Mouse (Mus musculus) spleen, postnatal 14 days (tissue): ENCODE data around the gene Etv5.
A peak's percentile ranks its signal among the peaks of the same experiment; 100 is the strongest.

Experiments used
- DNase-seq, 2 experiments: peaks; one replicate each; pipeline ENCODE4 v3.0.0; 2021 to 2022; ENCODE audit warnings: low spot score in 2 of 2

Etv5 gene

DNA sequence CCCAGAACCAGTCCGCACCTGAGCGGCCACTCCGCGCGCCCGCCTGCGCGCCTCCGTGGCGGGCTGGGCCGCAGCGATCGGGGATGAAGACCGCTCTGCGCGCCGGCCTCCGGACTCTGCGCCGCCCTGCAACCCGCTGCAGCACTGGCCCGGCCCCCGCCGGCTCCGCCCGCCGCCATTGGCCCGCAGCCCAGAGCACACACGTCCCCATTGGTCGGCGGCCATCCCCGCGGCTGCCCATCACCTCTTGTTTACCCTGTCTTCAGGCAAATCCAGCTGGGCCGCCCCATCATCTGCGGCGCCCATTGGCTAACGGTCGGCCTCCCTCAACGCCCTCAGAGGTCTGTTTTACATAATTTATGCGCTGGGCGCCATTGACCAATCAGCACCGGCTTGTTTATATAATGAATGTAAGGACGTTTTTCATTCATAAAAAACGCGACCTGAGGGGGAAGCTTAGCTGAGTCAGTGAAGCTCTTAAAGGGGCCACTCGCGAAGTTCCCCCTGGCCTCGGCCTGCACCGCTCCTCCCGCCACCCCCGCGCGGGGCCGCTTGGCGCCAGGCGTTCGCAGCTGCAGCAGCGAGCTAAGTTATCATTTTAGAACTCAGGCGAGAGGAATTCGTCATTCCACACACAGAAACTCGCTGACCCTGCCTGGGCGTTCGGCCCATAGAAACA lies at the start of gene Etv5:
Gene Etv5, minus strand, starts transcription at position 221 of the 679 bp plus-strand sequence.
- DNase-seq = peak; percentile 91 to 92

DNA sequence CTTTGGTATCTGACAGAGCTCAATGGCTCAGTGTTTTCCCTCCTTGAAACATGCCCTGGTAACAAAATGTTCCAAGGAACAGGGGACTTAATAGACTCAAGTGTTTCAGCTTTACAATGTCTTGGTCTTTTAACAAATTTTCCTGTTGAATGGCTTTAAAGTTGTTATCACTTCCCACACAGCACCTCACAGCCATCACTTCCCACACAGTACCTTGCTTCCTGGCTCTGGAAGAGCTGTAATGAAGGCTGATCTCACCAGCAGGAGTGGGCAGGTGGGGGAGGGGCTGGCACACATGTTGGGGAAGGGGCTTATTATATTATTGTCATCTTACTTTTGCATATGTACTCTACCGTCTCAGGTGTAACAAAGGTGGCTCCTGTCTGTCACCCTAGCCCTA lies 44.4 kb upstream of the Etv5 start:
- DNase-seq = no peak

DNA sequence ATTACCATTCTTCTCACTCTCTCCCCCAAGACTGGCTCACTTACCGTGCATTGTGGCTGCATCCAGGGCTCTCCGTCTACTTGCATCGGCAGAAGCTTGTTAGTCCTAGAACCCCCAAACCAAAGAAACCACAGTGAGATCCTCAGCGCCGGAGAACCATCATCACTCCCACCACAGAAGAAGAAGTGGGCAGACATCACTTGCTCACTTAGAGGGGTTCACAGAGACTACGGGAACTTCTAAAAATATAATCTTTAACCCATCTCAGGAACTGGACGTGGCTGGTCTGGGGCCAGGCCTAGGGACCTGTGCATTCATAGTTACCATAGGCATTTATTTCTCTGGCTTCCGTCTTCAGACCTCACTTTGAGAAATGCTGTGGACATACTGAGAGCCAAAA lies 39.8 kb upstream of the Etv5 start:
- no peak for DNase-seq

DNA sequence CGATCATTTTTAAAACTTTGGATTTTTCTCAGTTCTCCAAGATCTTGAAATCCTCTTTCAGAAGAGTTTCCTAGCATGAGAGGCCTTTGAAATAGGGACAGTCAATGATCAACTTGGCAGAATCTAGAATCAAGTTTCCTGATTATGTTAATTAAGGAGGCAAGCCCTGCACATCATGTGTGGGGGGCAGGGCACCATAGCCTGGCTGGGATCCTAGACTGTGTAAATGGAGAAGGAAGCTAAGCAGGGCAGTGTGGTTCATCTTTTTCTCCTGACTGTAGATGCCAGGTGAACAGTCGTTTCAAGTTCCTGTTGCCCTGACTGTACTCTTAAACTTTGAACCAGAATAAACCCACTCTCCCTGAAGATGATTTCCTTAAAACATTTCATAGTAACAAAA lies 32.2 kb upstream of the Etv5 start:
- no peak for DNase-seq

DNA sequence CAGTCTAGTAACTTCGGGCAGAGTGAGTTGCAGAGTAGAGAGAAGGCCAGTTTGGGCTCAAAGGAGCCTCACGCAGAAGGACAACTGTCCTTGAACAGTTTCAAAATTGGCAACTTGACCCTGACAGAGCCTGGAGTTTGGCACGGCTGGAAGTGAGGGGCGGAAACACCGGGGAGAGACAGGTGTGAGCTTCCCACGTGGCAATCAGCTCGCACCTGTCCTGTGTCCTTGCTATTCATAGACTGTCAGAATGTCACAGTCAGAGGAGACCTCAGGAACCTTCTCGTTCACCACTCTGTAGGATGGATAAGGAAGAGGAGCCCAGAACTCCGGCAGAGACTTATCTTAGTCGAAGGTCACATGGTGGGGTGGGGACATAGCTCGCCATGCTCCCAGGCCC lies 29.9 kb upstream of the Etv5 start:
- no peak for DNase-seq

DNA sequence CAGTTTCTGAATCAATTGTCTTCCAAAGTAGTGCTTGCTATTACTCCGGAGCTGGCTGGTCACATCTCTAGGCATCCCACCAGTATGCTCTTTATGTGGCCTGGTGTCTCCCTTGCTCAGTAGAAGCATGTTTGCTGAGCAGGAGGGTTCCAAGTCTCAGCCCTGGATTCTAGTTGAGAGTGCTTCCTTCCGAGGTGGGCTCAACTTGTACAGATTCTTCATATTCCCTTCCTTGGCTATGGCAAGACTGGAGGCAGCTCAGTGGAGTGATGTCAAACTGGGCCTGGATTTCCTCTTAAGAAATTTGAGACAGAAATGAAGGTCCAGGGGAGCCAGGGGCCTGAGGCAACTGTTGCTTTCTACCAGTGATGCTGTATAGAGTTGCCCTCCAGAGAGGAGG lies 27.6 kb upstream of the Etv5 start:
- DNase-seq = no peak

DNA sequence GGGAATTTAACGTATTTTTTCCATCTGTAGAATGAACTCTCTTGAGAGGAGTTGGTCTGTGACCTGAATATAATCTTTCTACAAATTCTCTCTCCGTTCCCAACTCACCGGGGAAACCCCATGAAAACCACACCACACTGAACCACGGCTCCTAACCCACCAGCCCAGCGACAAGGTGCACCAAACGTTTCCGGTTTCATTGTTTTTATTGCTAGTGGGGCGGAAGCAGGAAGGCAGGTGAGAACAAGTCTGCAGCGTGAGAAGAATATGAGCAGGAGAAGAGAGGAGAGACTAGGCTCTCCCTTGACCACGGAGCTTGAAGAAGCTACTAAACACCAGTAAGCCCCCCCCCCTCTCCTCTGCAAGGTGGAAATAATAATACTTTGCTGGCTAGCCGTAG lies 26.9 kb upstream of the Etv5 start:
- no peak for DNase-seq

DNA sequence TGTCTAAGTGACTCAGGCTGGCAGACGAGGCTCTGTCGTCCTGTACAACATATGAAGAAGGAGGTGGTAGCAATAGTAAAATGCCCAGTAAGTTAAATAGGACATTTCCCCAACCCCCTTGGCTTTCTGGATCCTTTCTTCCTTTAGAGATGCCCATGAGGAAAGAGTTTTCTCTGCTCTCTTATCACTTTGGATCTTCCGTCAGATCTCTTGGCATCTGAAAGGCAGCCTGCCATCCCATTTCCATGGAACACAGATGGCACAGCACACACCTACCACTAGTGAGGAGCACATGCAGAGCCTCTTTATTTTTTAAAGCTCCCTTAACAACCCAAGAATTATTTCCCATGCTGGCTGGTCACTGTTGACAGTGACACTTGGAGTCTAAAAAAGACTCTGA lies 22.7 kb upstream of the Etv5 start:
- DNase-seq = no peak

DNA sequence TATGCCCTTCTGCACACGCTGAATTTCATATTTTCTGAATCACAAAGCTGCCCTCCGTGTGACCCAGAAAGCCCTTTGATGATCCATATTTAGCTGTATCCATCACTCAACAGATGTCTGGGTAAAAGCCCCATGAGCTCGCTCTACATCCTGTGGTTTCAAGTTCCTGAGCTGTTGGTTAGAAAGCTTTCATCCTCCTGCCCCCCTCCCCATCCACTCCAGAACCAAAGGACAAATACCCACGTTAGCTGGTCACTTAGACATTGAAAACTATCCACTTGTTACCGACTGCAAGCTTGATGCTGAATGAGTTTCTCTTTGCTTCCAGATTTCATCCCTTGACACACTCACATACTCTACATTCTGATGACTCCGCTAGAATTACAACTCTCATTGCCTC lies 22.2 kb upstream of the Etv5 start:
- DNase-seq = no peak

DNA sequence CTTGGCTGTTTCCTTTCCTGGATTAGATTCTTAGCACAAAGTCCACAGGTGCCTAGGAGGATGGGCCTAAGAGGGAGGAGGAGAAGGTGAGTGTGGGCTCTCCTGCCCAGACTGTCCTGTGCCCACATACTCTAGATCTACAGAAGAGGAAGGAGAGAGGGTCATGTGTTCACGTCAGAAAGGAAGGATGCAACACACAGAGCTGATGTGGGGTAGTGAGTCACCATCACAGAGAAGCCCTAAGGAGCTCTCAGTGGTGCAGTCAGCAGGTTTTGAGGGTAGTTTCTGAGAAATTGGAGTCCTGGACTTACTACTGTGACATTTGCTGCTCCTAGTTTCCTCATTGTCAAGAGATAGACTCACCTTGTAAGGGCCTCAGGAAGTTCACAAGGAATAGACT lies 21.4 kb upstream of the Etv5 start:
- no peak for DNase-seq

DNA sequence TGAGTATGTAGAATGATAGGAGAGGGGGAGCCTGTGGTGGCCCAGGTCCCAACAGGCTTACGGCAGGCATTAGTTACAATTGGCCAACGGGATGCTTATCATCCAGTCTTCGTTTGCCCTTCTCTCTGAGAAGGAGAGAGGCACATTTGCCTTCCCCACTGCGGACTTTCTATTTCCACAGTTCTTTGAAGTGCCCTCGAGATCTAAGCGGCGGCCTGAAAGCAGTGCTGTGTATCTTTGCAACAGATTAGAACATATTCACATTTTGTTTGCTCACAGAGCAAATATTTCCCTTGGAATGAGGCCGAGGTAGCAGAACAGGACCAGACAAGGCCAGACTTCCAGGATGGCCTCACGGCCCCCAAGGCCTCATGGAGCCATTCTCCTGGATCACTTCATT lies 12.6 kb upstream of the Etv5 start:
- DNase-seq = no peak

DNA sequence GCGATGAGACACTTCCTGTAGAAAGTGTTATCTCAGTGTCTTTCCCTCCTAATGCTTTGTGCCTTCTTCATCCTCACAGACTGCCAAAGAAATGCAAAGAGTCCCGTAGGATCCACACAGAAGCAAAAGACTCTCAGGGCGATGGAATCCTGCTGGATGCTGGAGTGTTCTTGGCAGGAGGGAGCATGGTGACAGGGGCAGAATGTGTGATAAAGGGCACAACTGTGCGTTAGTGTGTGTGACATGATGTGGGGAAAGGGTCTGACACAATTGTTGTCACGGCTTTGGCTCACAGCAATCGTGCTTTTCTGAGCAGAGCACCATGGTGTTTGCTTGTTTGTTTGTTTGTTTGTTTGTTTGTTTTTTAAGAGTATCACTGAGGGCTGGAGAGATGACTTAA lies 8.6 kb upstream of the Etv5 start:
- DNase-seq = no peak

DNA sequence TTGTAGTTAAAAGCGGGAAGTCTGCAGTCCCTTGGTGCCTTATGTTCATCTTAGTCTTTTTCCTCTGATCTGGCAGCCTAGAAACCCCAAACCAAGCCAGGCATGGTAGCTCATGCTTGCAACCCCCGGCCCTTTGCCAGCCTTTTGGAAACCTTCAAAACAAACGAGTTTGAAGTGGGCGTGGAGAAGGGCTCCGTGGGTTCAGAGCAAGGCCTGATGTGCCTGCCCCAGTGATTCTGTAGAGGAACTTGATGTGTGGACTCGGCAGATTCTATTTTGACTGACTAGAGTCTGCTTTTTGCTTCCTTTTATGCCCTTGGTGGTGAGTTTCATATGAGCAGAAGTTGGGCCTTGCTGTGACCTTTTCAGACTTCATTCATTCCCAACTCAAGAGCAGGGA lies 5.3 kb upstream of the Etv5 start:
- peak in 1 of 2 experiments; percentile 8 for DNase-seq

DNA sequence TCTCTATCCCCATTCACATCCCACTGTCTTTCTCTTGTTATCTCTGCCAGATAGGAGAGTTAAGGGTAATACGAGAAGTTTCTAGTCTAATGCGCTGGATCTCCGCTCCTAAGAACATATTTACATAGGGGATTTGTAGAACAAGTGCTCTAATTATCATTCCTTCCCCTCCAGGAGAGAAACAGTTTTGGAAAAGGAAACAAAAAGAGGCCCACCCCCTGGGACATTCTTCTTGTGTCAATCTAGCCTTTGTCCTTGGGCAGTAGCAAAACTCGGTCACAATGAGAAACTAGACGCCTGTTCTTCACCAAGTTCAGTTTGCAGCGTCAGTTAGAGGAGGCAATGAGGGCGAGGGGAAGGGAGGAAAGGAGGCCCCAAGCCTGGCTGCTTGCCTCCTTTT lies 2.7 kb upstream of the Etv5 start:
- DNase-seq = no peak

DNA sequence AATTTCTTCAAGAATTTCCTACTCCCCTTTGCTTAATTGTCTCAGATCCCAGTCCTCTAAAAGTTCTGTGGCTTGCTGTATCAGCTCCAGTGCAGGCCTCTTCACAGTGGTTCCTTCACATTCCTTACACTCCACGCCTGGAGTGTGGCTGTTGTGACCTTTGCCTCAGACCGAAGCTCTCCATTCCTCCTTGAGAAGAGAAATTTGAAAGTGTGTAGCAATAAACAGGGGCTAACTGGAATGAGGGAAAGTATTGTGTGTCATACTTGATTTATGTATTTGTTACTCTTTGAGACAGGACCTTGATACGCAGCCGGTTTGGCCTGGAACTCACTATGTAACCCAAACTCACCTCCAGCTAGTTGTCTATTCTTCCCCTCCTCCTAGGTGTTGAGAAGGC lies 1.8 kb upstream of the Etv5 start:
- no peak for DNase-seq

DNA sequence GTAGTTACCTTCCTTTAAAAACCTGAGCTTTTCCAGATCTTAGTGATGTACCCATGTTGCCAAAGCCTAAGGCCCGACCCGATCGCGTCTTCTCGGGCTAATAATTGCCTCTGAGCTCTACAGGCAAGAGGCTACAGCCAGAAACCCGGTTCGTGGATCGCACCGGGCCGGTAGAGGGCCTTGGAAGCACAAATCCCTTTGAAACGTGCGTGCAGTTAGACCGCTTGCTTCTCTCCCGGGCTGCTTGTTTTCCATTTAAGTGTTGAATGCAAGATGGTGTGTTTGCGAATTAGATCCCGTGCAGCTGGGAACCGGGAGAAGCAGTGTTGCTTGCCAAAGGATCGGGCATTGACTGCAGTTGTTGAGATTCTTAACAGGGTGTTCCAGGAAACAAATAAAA lies 750 bp upstream of the Etv5 start:
- peak in 1 of 2 experiments; percentile 12 for DNase-seq

DNA sequence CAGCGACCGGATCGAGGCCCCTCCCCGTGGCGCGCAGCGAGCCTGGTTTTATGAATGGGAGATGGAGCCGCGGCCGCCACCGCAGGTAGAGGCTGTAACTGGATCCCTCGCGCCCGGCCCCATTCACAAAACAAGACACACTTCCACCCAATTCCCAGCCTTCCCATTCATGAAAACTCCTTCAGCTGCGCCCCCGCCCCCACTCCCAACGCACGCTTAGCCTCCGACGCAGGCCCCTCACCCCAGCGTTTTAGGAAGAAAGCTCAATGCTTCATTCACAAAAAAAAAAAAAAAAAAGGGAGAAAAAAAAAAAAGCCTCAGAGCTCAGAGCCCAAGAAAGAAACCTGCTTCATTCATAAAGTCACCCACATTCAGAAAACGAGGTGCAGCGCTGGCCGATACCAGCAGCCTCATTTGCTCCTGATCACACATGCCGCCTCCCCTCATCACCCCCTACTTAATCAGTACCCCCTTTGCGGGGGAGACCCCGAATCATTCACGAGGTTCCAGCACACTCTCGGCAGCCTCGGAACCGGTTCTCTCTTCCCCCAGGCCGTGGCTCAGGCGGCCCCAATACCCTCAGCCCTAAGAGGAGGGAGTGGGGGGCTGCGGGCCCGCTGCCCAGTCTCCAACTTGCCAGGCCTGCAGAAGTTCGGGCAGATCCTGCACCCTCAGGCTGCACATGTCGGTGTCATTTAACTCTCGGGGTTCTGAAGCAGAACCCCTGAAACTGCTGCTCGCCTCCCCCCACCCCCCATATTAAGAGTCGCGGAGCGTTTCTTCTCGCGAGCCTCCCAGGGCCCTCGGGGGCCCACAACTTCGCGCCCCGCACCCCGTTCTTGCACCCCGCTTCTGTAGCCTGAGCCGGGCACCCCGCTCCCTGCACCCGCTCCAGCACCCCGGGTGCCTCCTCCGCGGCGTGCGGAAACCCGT lies 812 bp downstream of the Etv5 start:
- DNase-seq = peak in 1 of 2 experiments; percentile 44

DNA sequence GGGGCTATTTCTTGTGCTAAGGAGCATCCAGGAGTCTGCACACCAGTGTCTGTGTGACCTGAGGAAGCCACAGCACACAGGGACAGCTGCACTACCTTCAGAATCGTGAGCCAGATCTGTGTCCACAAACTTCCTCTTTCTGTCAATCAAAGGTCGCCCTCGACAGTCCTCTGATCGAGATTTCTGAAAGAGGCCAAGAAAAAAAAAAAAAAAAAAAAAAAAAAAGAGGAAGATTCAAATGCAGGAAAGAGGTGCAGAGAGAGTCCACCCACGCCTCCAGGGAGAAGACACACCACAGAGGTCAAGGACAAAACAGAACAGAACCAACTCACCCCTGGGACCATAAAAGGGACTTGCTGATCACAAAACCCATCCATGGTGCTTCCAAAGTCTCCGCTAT lies 3.4 kb downstream of the Etv5 start:
- DNase-seq = no peak

DNA sequence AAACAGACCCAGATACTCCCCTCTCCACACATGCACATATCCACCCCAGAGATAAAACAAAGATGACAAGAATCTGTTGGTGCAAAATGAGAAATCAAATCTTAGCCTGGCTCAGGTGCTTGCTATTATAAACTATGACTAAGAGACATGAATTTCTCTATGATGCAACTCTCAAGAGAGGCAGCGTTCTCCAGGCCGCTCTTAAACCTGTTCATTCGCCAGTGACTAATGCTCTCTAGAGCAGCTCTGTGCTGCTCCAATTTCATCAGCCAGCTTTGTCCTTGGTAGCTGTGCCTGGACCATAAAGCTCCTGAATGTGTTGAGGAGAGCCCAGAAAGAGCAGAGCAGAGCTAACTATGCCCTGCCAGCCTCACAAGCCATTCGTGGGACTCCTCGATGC lies 5.0 kb downstream of the Etv5 start:
- DNase-seq = no peak

DNA sequence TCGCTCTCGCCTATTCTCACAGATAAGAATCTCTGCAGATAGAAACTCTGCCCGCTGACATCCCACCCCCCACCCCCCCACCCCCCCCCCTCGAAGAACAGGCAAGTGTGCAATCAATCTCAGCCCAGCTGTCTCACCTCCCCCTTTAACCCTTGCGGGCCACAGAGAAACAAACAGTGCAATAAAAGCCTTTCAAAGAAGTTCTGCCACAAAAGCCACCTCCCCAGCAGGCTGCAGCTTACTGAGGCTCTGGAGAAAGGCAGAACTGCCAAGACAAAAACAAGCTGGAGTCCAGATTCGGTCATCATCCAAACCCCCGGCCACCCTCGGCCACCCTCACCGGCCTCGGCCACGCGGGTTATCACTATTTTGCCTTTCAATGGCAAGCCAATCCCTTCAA lies 5.6 kb downstream of the Etv5 start:
- DNase-seq = no peak

DNA sequence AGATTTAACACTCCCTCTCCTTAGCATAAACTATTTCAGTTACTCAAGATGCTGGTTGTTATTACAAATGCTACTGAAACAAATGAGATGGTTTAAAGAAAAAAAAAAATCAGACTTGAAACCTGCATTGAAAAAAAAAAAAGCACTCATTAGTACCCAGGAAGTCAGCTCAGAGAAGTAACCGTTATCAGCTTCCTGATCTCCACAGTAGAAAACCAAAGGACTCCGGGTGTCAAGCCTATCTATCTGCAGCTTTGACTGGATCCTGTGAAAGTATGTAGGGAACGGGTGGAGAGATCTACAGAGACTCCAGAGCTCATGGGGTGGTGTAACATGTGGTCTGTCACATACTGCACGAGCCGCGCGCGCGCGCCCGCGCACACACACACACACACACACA lies 7.7 kb downstream of the Etv5 start:
- DNase-seq = no peak

DNA sequence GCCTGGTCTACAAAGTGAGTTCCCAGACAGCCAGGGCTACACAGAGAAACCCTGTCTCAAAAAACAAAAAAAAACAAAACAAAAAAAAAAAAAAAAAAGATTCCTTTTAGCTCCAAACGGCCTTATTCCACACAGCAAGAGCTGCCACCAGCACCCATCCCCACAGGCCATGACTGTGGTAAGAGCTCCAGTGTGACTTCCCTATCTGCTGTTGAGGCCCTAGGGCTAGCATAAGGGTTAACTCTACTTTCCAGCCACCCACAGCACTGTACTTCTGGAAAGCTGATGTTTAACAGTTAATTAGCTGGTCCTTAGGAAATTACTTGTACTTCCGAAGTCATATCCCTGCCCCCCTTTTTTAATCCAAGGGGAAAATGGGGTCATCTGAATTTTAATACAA lies 8.2 kb downstream of the Etv5 start:
- DNase-seq = no peak

DNA sequence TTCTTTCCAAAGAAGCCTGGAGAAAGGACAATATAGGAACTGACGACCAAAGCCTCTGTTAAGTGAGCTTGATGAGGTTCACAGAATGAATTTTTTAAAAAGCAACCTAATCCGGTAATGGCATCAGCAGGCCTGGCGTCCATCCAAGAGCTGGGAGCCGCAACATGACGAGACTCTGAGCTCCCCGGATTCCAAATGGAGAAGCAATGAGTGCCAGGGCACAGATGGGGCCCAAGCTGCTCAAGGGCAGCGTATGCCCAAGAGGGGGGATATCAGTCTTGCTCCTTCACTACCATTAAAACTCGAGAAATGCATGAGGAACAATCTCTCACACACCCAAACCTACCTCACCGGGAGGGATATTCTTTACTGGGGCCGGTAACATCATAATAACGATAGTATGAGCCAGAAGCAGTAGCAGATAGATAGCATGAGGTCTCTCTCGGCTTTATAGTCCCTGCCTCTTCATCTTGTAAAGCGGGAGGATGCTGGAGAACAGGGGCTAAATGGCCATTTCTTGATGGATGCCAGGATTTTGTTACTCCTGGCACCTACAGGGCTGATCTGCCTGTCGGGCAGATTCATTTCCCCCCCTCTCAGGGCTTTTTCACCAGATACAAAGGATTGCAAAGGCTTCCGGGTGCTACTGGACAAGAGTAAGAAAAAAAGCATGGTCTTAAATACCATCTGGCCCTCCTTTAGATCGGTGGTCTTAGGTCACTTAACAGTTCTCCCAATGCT lies 9.1 kb downstream of the Etv5 start:
- no peak for DNase-seq
